Mouse (Mus musculus) olfactory bulb, adult 2 months (tissue): ENCODE results near the gene Calhm6. TPM values are rescaled to one million over a fixed set of nuclear protein-coding genes. Genes with fewer than 3 reads are reported as not detected.
A peak's percentile ranks its signal among the peaks of the same experiment; 100 is the strongest.

Experiments
- H3K27ac ChIP-seq: fragments of 200-500 bp; 2 replicates; pipeline ENCODE4 v1.5.1; 2012; ENCODE audit warnings: low read depth, low read length; ENCODE audit not compliant: insufficient read depth
- H3K4me1 ChIP-seq: fragments of 200-500 bp; 2 replicates; pipeline ENCODE4 v1.6.1; 2012; ENCODE audit warnings: low read length; ENCODE audit not compliant: control insufficient read depth, insufficient read depth
- H3K4me3 ChIP-seq: fragments of 200-500 bp; 2 replicates; pipeline ENCODE4 v1.5.1; 2012; ENCODE audit warnings: mild to moderate bottlenecking, low read depth, low read length, moderate library complexity; ENCODE audit not compliant: insufficient read depth
- CTCF ChIP-seq: fragments of 200-500 bp; IDR thresholded peaks from 2 replicates; pipeline ENCODE4 v1.5.1; 2012; ENCODE audit warnings: low read depth, mild to moderate bottlenecking, low read length, moderate library complexity; ENCODE audit not compliant: insufficient read depth
- POLR2A ChIP-seq: fragments of 200-500 bp; IDR thresholded peaks from 2 replicates; pipeline ENCODE4 v1.6.1; 2012; ENCODE audit warnings: mild to moderate bottlenecking, low read depth, low read length, moderate library complexity; ENCODE audit not compliant: insufficient read depth
- WGBS: fragments of 180-500 bp; shearing (Covaris S2); methylation state at CpG from one replicate; pipeline ENCODE4 v1.1.7; 2018; 5-methylcytosine and 5-hydroxymethylcytosine counted together
- polyA plus RNA-seq: library from polyadenylated mRNA; stranded (reverse); fragments of >200 nt; gene quantifications from 2 replicates; pipeline ENCODE4 v1.2.4, GENCODE M21; 2012; ENCODE audit warnings: low replicate concordance; ENCODE audit not compliant: missing spikeins, insufficient read depth, insufficient read length

Gene Calhm6
- not detected in 2 replicates for polyA plus RNA-seq

- Histone ChIP-seq H3K27ac (no peak within 1 kb of the TSS), H3K4me3 (peak within 1 kb of the TSS; percentile 62), H3K4me1 (peaks cover 7% of the 10 kb centered on the region; the same call in 1 of the 2 replicates)
- WGBS: 18% methylated on average over 44 of the region's 44 CpGs
- TF ChIP-seq CTCF (no peak), POLR2A (no peak)
These were observed at the start of gene Calhm6 for GRCm38 (mm10) chr10:34127392-34128378. Calhm6 (minus strand) TSS chr10:34127984.

GRCm38 (mm10) chr10:34175870-34176606 lies 48.3 kb upstream of the Calhm6 start:
- H3K27ac ChIP-seq: no peak overlapping the region
- WGBS: 48% methylated on average over 8 of the region's 8 CpGs
- TF ChIP-seq POLR2A (no peak), CTCF (no peak)
- H3K4me1 ChIP-seq: peaks cover 4% of the 10 kb centered on the region
- no peak overlapping the region for H3K4me3 ChIP-seq

GRCm38 (mm10) chr10:34172663-34173282 lies 45.0 kb upstream of the Calhm6 start:
- 88% methylated on average over 4 of the region's 4 CpGs for WGBS

GRCm38 (mm10) chr10:34171660-34172059 lies 43.9 kb upstream of the Calhm6 start:
- WGBS: 93% methylated on average over 4 of the region's 4 CpGs
- Histone ChIP-seq H3K4me1 (peaks cover 4% of the 10 kb centered on the region), H3K27ac (no peak overlapping the region), H3K4me3 (no peak overlapping the region)
- TF ChIP-seq POLR2A (no peak), CTCF (no peak)

More at GRCm38 (mm10) chr10:34172663-34173282, 45.0 kb upstream of the Calhm6 start:
- no peak overlapping the region for H3K27ac ChIP-seq
- TF ChIP-seq CTCF: no peak
- H3K4me1 ChIP-seq: peaks cover 4% of the 10 kb centered on the region
- no peak overlapping the region for H3K4me3 ChIP-seq

GRCm38 (mm10) chr10:34171191-34171590 lies 43.4 kb upstream of the Calhm6 start:
- Histone ChIP-seq H3K27ac (no peak overlapping the region), H3K4me1 (peaks cover under 1% of the 10 kb centered on the region), H3K4me3 (no peak overlapping the region)
- TF ChIP-seq CTCF: no peak
- TF ChIP-seq POLR2A: no peak
- 99% methylated on average over 3 of the region's 3 CpGs for WGBS

- no peak overlapping the region for H3K4me3 ChIP-seq
- no peak overlapping the region for H3K27ac ChIP-seq
- no peaks in the 10 kb centered on the region for H3K4me1 ChIP-seq
- TF ChIP-seq CTCF: no peak
- no peak for TF ChIP-seq POLR2A
- 71% methylated on average over 2 of the region's 2 CpGs for WGBS
These were observed 39.2 kb upstream of the Calhm6 start for GRCm38 (mm10) chr10:34166971-34167370.

- Histone ChIP-seq H3K27ac (no peak overlapping the region), H3K4me3 (no peak overlapping the region), H3K4me1 (no peaks in the 10 kb centered on the region)
- 85% methylated on average over 12 of the region's 12 CpGs for WGBS
- TF ChIP-seq POLR2A (no peak), CTCF (no peak)
These were observed 28.2 kb upstream of the Calhm6 start for GRCm38 (mm10) chr10:34155796-34156554.

GRCm38 (mm10) chr10:34151827-34152226 lies 24.0 kb upstream of the Calhm6 start:
- H3K27ac ChIP-seq: no peak overlapping the region
- H3K4me1 ChIP-seq: no peaks in the 10 kb centered on the region
- TF ChIP-seq POLR2A: no peak
- TF ChIP-seq CTCF: no peak
- WGBS: 78% methylated on average over 3 of the region's 3 CpGs
- H3K4me3 ChIP-seq: no peak overlapping the region
